Mouse (Mus musculus) leukemia stem cell, adult 10-12 weeks (primary cell): ENCODE data around the gene Adam29. TPM values are rescaled to one million over a fixed set of nuclear protein-coding genes. Genes with fewer than 3 reads are reported as not detected.

Experiments
- polyA plus RNA-seq: library from polyadenylated mRNA; stranded (reverse); fragments of >175 nt; gene quantifications from 2 replicates; pipeline ENCODE4 v1.2.3, GENCODE M21; 2012; ENCODE audit warnings: low replicate concordance

The Adam29 gene
- polyA plus RNA-seq = not detected in 2 replicates

DNA sequence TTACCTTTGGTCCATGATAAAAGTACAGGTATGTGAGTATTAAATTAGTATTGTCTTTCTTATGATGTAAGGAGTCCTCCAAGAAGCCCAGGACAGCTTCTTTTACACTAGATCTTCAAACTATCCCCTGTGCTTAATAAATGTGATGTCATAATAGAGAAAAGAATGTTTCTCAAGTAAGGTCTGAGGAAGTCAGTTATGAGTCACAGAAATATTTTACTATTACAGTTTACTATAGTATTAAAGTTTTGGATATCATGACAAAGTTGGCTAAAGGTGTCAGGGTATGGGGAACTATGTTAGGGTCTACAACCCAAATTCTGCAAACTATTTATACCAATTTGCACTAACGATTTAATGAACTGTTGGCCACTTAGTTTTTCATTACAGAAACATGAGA is at the start of gene Adam29:
TSS of gene Adam29 (minus strand) at position 101 of the 400 bp plus-strand sequence.

DNA sequence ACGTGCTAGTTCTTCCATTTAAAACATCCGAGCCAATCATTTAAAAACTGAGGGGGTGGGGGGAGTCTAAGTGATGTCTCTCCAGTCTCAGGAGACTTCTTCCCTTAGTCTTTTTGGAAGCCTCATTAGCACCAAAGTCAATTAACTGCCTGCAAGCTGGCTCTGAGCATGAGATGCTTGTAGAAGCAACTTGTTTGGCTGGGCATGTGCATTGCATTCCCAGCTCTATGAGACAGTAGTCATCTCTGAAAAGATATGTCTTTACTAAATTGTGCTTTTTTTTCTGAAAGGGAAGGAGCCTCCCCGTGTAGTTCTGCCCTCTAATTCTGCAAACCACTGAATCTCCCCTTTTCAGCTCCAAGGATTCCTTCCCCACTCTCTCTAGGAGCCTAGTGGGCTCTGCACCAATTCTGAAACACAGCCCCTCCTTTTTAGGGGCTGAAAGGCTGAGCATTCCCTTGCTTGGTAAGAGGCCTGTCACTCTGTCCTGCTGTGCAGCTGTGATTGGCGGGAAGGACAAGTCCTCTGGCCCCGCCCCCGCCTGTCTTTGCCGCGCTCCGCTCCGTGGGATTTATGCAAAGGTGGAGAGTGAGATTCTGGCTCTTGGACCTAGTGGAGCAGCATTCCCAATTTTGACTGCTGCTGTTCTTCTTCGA is 33.2 kb upstream of the Adam29 start, which contains the start of gene Glra3:
TSS of gene Glra3 (plus strand) at position 591 of the 656 bp plus-strand sequence.

Other genes with a start within 250 kb of the Adam29 start
- not detected in 2 replicates for gene Glra3, start 33.5 kb upstream of the Adam29 start, polyA plus RNA-seq